Mouse (Mus musculus) heart, embryonic 13.5 days (tissue): Measurements from ENCODE around the gene Cnst. TPM values are rescaled to one million over a fixed set of nuclear protein-coding genes. Genes with fewer than 3 reads are reported as not detected.

Source experiments
- ATAC-seq: fragments of 200-750 bp; cut with Nextera tagmentation; 2 replicates; pipeline ENCODE4 v1.8.0; 2017; ENCODE audit warnings: moderate TSS enrichment; ENCODE audit not compliant: insufficient number of reproducible peaks, low FRiP score, low TSS enrichment; ENCODE audit errors: extremely low read depth
- H3K27ac ChIP-seq: fragments of 300-500 bp; sonication (generic); replicated peaks from 2 replicates; pipeline ENCODE4 v1.5.1; 2015; ENCODE audit warnings: moderate library complexity, mild to moderate bottlenecking, inconsistent platforms
- H3K27me3 ChIP-seq: fragments of 300-500 bp; sonication (generic); replicated peaks from 2 replicates; pipeline ENCODE4 v1.6.1; 2015; ENCODE audit warnings: mild to moderate bottlenecking, inconsistent platforms
- H3K36me3 ChIP-seq: fragments of 300-500 bp; sonication (generic); 2 replicates; pipeline ENCODE4 v1.6.1; 2015; ENCODE audit warnings: mild to moderate bottlenecking, inconsistent platforms
- H3K4me1 ChIP-seq: fragments of 300-500 bp; sonication (generic); 2 replicates; pipeline ENCODE4 v1.6.1; 2015; ENCODE audit warnings: inconsistent platforms
- H3K4me2 ChIP-seq: fragments of 300-500 bp; sonication (generic); 2 replicates; pipeline ENCODE4 v1.6.1; 2015; ENCODE audit warnings: inconsistent platforms, mild to moderate bottlenecking, moderate library complexity
- H3K4me3 ChIP-seq: fragments of 300-500 bp; sonication (generic); 2 replicates; pipeline ENCODE4 v1.5.1; 2015; ENCODE audit warnings: moderate library complexity, mild to moderate bottlenecking, inconsistent platforms
- H3K9ac ChIP-seq: fragments of 300-500 bp; sonication (generic); 2 replicates; pipeline ENCODE4 v1.6.1; 2015; ENCODE audit warnings: inconsistent platforms, mild to moderate bottlenecking, moderate library complexity
- H3K9me3 ChIP-seq: fragments of 300-500 bp; sonication (generic); 2 replicates; pipeline ENCODE4 v1.6.1; 2016; ENCODE audit warnings: inconsistent platforms
- WGBS: fragments of 180-500 bp; shearing (Covaris S2); methylation state at CpG from one replicate; pipeline ENCODE4 v1.1.7; 2015; ENCODE audit warnings: mixed read lengths; 5-methylcytosine and 5-hydroxymethylcytosine counted together
- polyA plus RNA-seq: library from polyadenylated mRNA; unstranded; fragments of >200 nt; fragmentation: Nextera tagmentation; extraction: Ambion mirVana; gene quantifications from 2 replicates; pipeline ENCODE4 v1.2.1, GENCODE M21; 2015

The Cnst gene
- polyA plus RNA-seq, 1 experiment from 2014 or later, result 16.0 TPM

GRCm38 (mm10) chr1:179580200-179580599 lies 34.0 kb downstream of the Cnst start:
- no peak for ATAC-seq
- WGBS, result 48% methylated on average over 8 of the region's 8 CpGs
- H3K9me3 ChIP-seq, result no peaks in the 10 kb centered on the region

GRCm38 (mm10) chr1:179581422-179581821 lies 35.3 kb downstream of the Cnst start:
- Histone ChIP-seq H3K9me3 (no peaks in the 10 kb centered on the region), H3K36me3 (peaks cover 21% of the 10 kb centered on the region), H3K4me1 (peaks cover 57% of the 10 kb centered on the region), H3K9ac (no peak overlapping the region), H3K27ac (0 out of 2 replicates have a peak overlapping the region, but pooled peaks have one; percentile 20), H3K4me2 (peak overlapping the region; percentile 43; the same call in 1 of the 2 replicates), H3K4me3 (no peak overlapping the region), H3K27me3 (no peaks in the 10 kb centered on the region)
- 82% methylated on average over 10 of the region's 10 CpGs for WGBS
- ATAC-seq, result no peak

More at GRCm38 (mm10) chr1:179580200-179580599, 34.0 kb downstream of the Cnst start:
- Histone ChIP-seq H3K9ac (no peak overlapping the region), H3K36me3 (peaks cover 21% of the 10 kb centered on the region), H3K27me3 (no peaks in the 10 kb centered on the region), H3K4me1 (peaks cover 45% of the 10 kb centered on the region), H3K4me2 (no peak overlapping the region), H3K4me3 (no peak overlapping the region), H3K27ac (no peak overlapping the region)

- peaks cover 63% of the 10 kb centered on the region for H3K4me1 ChIP-seq
- no peak overlapping the region for H3K4me3 ChIP-seq
- H3K36me3 ChIP-seq, result peaks cover 21% of the 10 kb centered on the region
- 0 out of 2 replicates have a peak overlapping the region, but pooled peaks have one; percentile 28 for H3K9ac ChIP-seq
- 0 out of 2 replicates have a peak overlapping the region, but pooled peaks have one; percentile 28 for H3K27ac ChIP-seq
- peak overlapping the region; percentile 43 for H3K4me2 ChIP-seq
- ATAC-seq, result no peak
- H3K9me3 ChIP-seq, result no peaks in the 10 kb centered on the region
- no peaks in the 10 kb centered on the region for H3K27me3 ChIP-seq
- WGBS, result 24% methylated on average over 6 of the region's 6 CpGs
Measured at GRCm38 (mm10) chr1:179582021-179582433, 35.9 kb downstream of the Cnst start.

- Histone ChIP-seq H3K36me3 (peaks cover 21% of the 10 kb centered on the region), H3K27me3 (no peaks in the 10 kb centered on the region), H3K4me2 (no peak overlapping the region), H3K4me3 (no peak overlapping the region), H3K9me3 (no peaks in the 10 kb centered on the region), H3K4me1 (peaks cover 74% of the 10 kb centered on the region), H3K27ac (no peak overlapping the region), H3K9ac (no peak overlapping the region)
- no peak for ATAC-seq
- 81% methylated on average over 3 of the region's 3 CpGs for WGBS
Measured at GRCm38 (mm10) chr1:179583090-179583489, 36.9 kb downstream of the Cnst start.

- peaks cover 18% of the 10 kb centered on the region for H3K36me3 ChIP-seq
- no peak overlapping the region for H3K4me3 ChIP-seq
- no peaks in the 10 kb centered on the region for H3K27me3 ChIP-seq
- H3K27ac ChIP-seq, result peak overlapping the region; percentile 48; the same call in 1 of the 2 replicates
- H3K4me1 ChIP-seq, result peaks cover 77% of the 10 kb centered on the region
- WGBS, result 84% methylated on average over 4 of the region's 4 CpGs
- no peak overlapping the region for H3K4me2 ChIP-seq
- H3K9ac ChIP-seq, result peak overlapping the region; percentile 33; the same call in 1 of the 2 replicates
- ATAC-seq, result no peak
- H3K9me3 ChIP-seq, result no peaks in the 10 kb centered on the region
Measured at GRCm38 (mm10) chr1:179584220-179584619, 38.0 kb downstream of the Cnst start.

- Histone ChIP-seq H3K4me2 (no peak overlapping the region), H3K9me3 (no peaks in the 10 kb centered on the region), H3K27me3 (no peaks in the 10 kb centered on the region), H3K4me1 (peaks cover 75% of the 10 kb centered on the region), H3K9ac (no peak overlapping the region), H3K27ac (peak overlapping the region; percentile 42; the same call in 1 of the 2 replicates), H3K36me3 (peaks cover 3% of the 10 kb centered on the region; the same call in 1 of the 2 replicates), H3K4me3 (no peak overlapping the region)
- ATAC-seq, result no peak
- WGBS, result 90% methylated on average over 8 of the region's 9 CpGs
Measured at GRCm38 (mm10) chr1:179585646-179586045, 39.5 kb downstream of the Cnst start.

GRCm38 (mm10) chr1:179586430-179587095 lies 40.4 kb downstream of the Cnst start:
- Histone ChIP-seq H3K27ac (peak overlapping the region; percentile 42; the same call in 1 of the 2 replicates), H3K9me3 (no peaks in the 10 kb centered on the region), H3K4me1 (peaks cover 70% of the 10 kb centered on the region), H3K27me3 (no peaks in the 10 kb centered on the region), H3K36me3 (no peaks in the 10 kb centered on the region), H3K4me3 (no peak overlapping the region), H3K4me2 (no peak overlapping the region), H3K9ac (no peak overlapping the region)
- 66% methylated on average over 3 of the region's 3 CpGs for WGBS
- ATAC-seq, result no peak

GRCm38 (mm10) chr1:179588230-179588629 lies 42.1 kb downstream of the Cnst start:
- Histone ChIP-seq H3K27me3 (no peaks in the 10 kb centered on the region), H3K4me3 (no peak overlapping the region), H3K9me3 (no peaks in the 10 kb centered on the region), H3K36me3 (peaks cover 8% of the 10 kb centered on the region), H3K9ac (no peak overlapping the region), H3K27ac (peak overlapping the region; percentile 63), H3K4me1 (peaks cover 62% of the 10 kb centered on the region), H3K4me2 (no peak overlapping the region)
- ATAC-seq, result no peak
- 61% methylated on average over 4 of the region's 4 CpGs for WGBS

GRCm38 (mm10) chr1:179591639-179592038 lies 45.5 kb downstream of the Cnst start:
- Histone ChIP-seq H3K9ac (no peak overlapping the region), H3K9me3 (no peaks in the 10 kb centered on the region), H3K36me3 (peaks cover 19% of the 10 kb centered on the region), H3K27me3 (no peaks in the 10 kb centered on the region), H3K4me2 (no peak overlapping the region), H3K4me1 (peaks cover 31% of the 10 kb centered on the region), H3K27ac (no peak overlapping the region), H3K4me3 (no peak overlapping the region)
- 72% methylated on average over 12 of the region's 12 CpGs for WGBS
- no peak for ATAC-seq

- H3K27ac ChIP-seq, result no peak overlapping the region
- H3K4me2 ChIP-seq, result no peak overlapping the region
- no peaks in the 10 kb centered on the region for H3K9me3 ChIP-seq
- H3K9ac ChIP-seq, result no peak overlapping the region
- H3K36me3 ChIP-seq, result peaks cover 21% of the 10 kb centered on the region
- peaks cover 26% of the 10 kb centered on the region for H3K4me1 ChIP-seq
- H3K27me3 ChIP-seq, result no peaks in the 10 kb centered on the region
- no peak for ATAC-seq
- 93% methylated on average over 2 of the region's 2 CpGs for WGBS
- no peak overlapping the region for H3K4me3 ChIP-seq
Measured at GRCm38 (mm10) chr1:179592143-179592542, 46.0 kb downstream of the Cnst start.

GRCm38 (mm10) chr1:179592972-179593371 lies 46.8 kb downstream of the Cnst start:
- H3K4me3 ChIP-seq, result no peak overlapping the region
- no peaks in the 10 kb centered on the region for H3K9me3 ChIP-seq
- H3K4me1 ChIP-seq, result peaks cover 17% of the 10 kb centered on the region
- H3K27me3 ChIP-seq, result no peaks in the 10 kb centered on the region
- 77% methylated on average over 7 of the region's 7 CpGs for whole genome bisulfite sequencing
- peaks cover 21% of the 10 kb centered on the region for H3K36me3 ChIP-seq
- H3K9ac ChIP-seq, result no peak overlapping the region
- H3K27ac ChIP-seq, result no peak overlapping the region
- ATAC-seq, result no peak
- no peak overlapping the region for H3K4me2 ChIP-seq

- Histone ChIP-seq H3K4me2 (no peak overlapping the region), H3K4me3 (no peak overlapping the region), H3K27ac (no peak overlapping the region), H3K27me3 (no peaks in the 10 kb centered on the region), H3K36me3 (peaks cover 11% of the 10 kb centered on the region), H3K9ac (no peak overlapping the region), H3K9me3 (no peaks in the 10 kb centered on the region), H3K4me1 (no peaks in the 10 kb centered on the region)
- ATAC-seq, result no peak
- WGBS, result 80% methylated on average over 6 of the region's 6 CpGs
Measured at GRCm38 (mm10) chr1:179598386-179598785, 52.2 kb downstream of the Cnst start.
